Mouse (Mus musculus): Measurements from ENCODE around the gene Nell2. TPM values are rescaled to one million over a fixed set of nuclear protein-coding genes. Genes with fewer than 3 reads are reported as not detected.

Gene Nell2
- polyA plus RNA-seq, 1 experiment from 2014 or later = 35.8 TPM

GRCm38 (mm10) chr15:95100133-95100532, 428.2 kb downstream of the Nell2 start:
- Histone ChIP-seq H3K4me3 (no peak overlapping the region), H3K27me3 (ENCODE audit: poor library complexity, severe bottlenecking) (no peaks in the 10 kb centered on the region), H3K9me3 (no peaks in the 10 kb centered on the region), H3K36me3 (replicated peaks) (no peaks in the 10 kb centered on the region), H3K4me1 (no peaks in the 10 kb centered on the region), H3K27ac (no peak overlapping the region)
- no peak for DNase-seq (ENCODE audit: extremely low spot score, low spot score)
- 91% methylated on average over 7 of the region's 7 CpGs for WGBS

- no peak overlapping the region for H3K27ac ChIP-seq
- H3K4me1 ChIP-seq = no peaks in the 10 kb centered on the region
- no peak for DNase-seq (ENCODE audit: extremely low spot score, low spot score)
- no peaks in the 10 kb centered on the region for H3K27me3 ChIP-seq (ENCODE audit: poor library complexity, severe bottlenecking)
- H3K4me3 ChIP-seq = no peak overlapping the region
- H3K36me3 ChIP-seq (replicated peaks) = no peaks in the 10 kb centered on the region
- WGBS = 89% methylated on average over 7 of the region's 7 CpGs
- no peaks in the 10 kb centered on the region for H3K9me3 ChIP-seq
Measured at GRCm38 (mm10) chr15:95085962-95086361, 442.4 kb downstream of the Nell2 start.

GRCm38 (mm10) chr15:95081654-95082053, 446.7 kb downstream of the Nell2 start:
- H3K36me3 ChIP-seq (replicated peaks) = no peaks in the 10 kb centered on the region
- H3K9me3 ChIP-seq = no peaks in the 10 kb centered on the region
- DNase-seq (ENCODE audit: extremely low spot score, low spot score) = no peak
- no peak overlapping the region for H3K27ac ChIP-seq
- no peak overlapping the region for H3K4me3 ChIP-seq
- H3K4me1 ChIP-seq = no peaks in the 10 kb centered on the region
- 92% methylated on average over 11 of the region's 11 CpGs for WGBS
- no peaks in the 10 kb centered on the region for H3K27me3 ChIP-seq (ENCODE audit: poor library complexity, severe bottlenecking)

- 92% methylated on average over 12 of the region's 12 CpGs for WGBS
- no peaks in the 10 kb centered on the region for H3K4me1 ChIP-seq
- H3K36me3 ChIP-seq (replicated peaks) = no peaks in the 10 kb centered on the region
- H3K27me3 ChIP-seq (ENCODE audit: poor library complexity, severe bottlenecking) = no peaks in the 10 kb centered on the region
- no peaks in the 10 kb centered on the region for H3K9me3 ChIP-seq
- no peak overlapping the region for H3K27ac ChIP-seq
- no peak for DNase-seq (ENCODE audit: extremely low spot score, low spot score)
- no peak overlapping the region for H3K4me3 ChIP-seq
Measured at GRCm38 (mm10) chr15:95075356-95075755, 453.0 kb downstream of the Nell2 start.

- no peak for DNase-seq (ENCODE audit: extremely low spot score, low spot score)
- H3K27me3 ChIP-seq (ENCODE audit: poor library complexity, severe bottlenecking) = no peaks in the 10 kb centered on the region
- H3K4me1 ChIP-seq = no peaks in the 10 kb centered on the region; the same call in 1 of the 2 replicates
- H3K36me3 ChIP-seq (replicated peaks) = no peaks in the 10 kb centered on the region
- no peaks in the 10 kb centered on the region for H3K9me3 ChIP-seq
- H3K27ac ChIP-seq = no peak overlapping the region
- no peak overlapping the region for H3K4me3 ChIP-seq
- WGBS = 93% methylated on average over 7 of the region's 7 CpGs
Measured at GRCm38 (mm10) chr15:95070881-95071280, 457.5 kb downstream of the Nell2 start.

GRCm38 (mm10) chr15:95068799-95069198, 459.6 kb downstream of the Nell2 start:
- Histone ChIP-seq H3K4me3 (no peak overlapping the region), H3K27ac (no peak overlapping the region), H3K9me3 (no peaks in the 10 kb centered on the region), H3K27me3 (ENCODE audit: poor library complexity, severe bottlenecking) (no peaks in the 10 kb centered on the region), H3K4me1 (peaks cover 4% of the 10 kb centered on the region; the same call in 1 of the 2 replicates), H3K36me3 (replicated peaks) (no peaks in the 10 kb centered on the region)
- 86% methylated on average over 1 of the region's 1 CpGs for WGBS
- no peak for DNase-seq (ENCODE audit: extremely low spot score, low spot score)

GRCm38 (mm10) chr15:95068023-95068422, 460.3 kb downstream of the Nell2 start:
- DNase-seq (ENCODE audit: extremely low spot score, low spot score) = no peak
- Histone ChIP-seq H3K4me3 (no peak overlapping the region), H3K27ac (no peak overlapping the region), H3K36me3 (replicated peaks) (no peaks in the 10 kb centered on the region), H3K27me3 (ENCODE audit: poor library complexity, severe bottlenecking) (no peaks in the 10 kb centered on the region), H3K4me1 (peaks cover 4% of the 10 kb centered on the region; the same call in 1 of the 2 replicates), H3K9me3 (no peaks in the 10 kb centered on the region)
- 91% methylated on average over 1 of the region's 1 CpGs for WGBS

GRCm38 (mm10) chr15:95055081-95055650, 473.2 kb downstream of the Nell2 start:
- Histone ChIP-seq H3K9me3 (no peaks in the 10 kb centered on the region), H3K4me3 (no peak overlapping the region), H3K27me3 (ENCODE audit: poor library complexity, severe bottlenecking) (no peaks in the 10 kb centered on the region), H3K4me1 (no peaks in the 10 kb centered on the region), H3K27ac (no peak overlapping the region), H3K36me3 (replicated peaks) (no peaks in the 10 kb centered on the region)
- WGBS = 68% methylated on average over 8 of the region's 8 CpGs
- DNase-seq (ENCODE audit: extremely low spot score, low spot score) = no peak

GRCm38 (mm10) chr15:95049171-95049729, 479.1 kb downstream of the Nell2 start:
- H3K27ac ChIP-seq = no peak overlapping the region
- DNase-seq (ENCODE audit: extremely low spot score, low spot score) = no peak
- no peaks in the 10 kb centered on the region for H3K36me3 ChIP-seq (replicated peaks)
- WGBS = 77% methylated on average over 6 of the region's 6 CpGs
- H3K9me3 ChIP-seq = no peaks in the 10 kb centered on the region
- H3K4me3 ChIP-seq = no peak overlapping the region
- H3K27me3 ChIP-seq (ENCODE audit: poor library complexity, severe bottlenecking) = no peaks in the 10 kb centered on the region
- H3K4me1 ChIP-seq = no peaks in the 10 kb centered on the region

- 92% methylated on average over 2 of the region's 2 CpGs for WGBS
- Histone ChIP-seq H3K9me3 (no peaks in the 10 kb centered on the region), H3K4me3 (no peak overlapping the region), H3K36me3 (replicated peaks) (no peaks in the 10 kb centered on the region), H3K27ac (no peak overlapping the region), H3K27me3 (ENCODE audit: poor library complexity, severe bottlenecking) (no peaks in the 10 kb centered on the region), H3K4me1 (no peaks in the 10 kb centered on the region)
- no peak for DNase-seq (ENCODE audit: extremely low spot score, low spot score)
Measured at GRCm38 (mm10) chr15:95047486-95047885, 480.9 kb downstream of the Nell2 start.

- H3K4me3 ChIP-seq = no peak overlapping the region
- no peaks in the 10 kb centered on the region for H3K9me3 ChIP-seq
- no peaks in the 10 kb centered on the region for H3K36me3 ChIP-seq (replicated peaks)
- H3K27ac ChIP-seq = no peak overlapping the region
- no peak for DNase-seq (ENCODE audit: extremely low spot score, low spot score)
- WGBS = 93% methylated on average over 8 of the region's 8 CpGs
- H3K4me1 ChIP-seq = peaks cover 4% of the 10 kb centered on the region; the same call in 1 of the 2 replicates
- no peaks in the 10 kb centered on the region for H3K27me3 ChIP-seq (ENCODE audit: poor library complexity, severe bottlenecking)
Measured at GRCm38 (mm10) chr15:95044011-95044410, 484.3 kb downstream of the Nell2 start.

GRCm38 (mm10) chr15:95042437-95042836, 485.9 kb downstream of the Nell2 start:
- Histone ChIP-seq H3K27me3 (ENCODE audit: poor library complexity, severe bottlenecking) (no peaks in the 10 kb centered on the region), H3K27ac (no peak overlapping the region), H3K4me1 (peaks cover 4% of the 10 kb centered on the region; the same call in 1 of the 2 replicates), H3K4me3 (no peak overlapping the region), H3K9me3 (no peaks in the 10 kb centered on the region), H3K36me3 (replicated peaks) (no peaks in the 10 kb centered on the region)
- DNase-seq (ENCODE audit: extremely low spot score, low spot score) = no peak
- 82% methylated on average over 9 of the region's 9 CpGs for WGBS

- 79% methylated on average over 5 of the region's 5 CpGs for WGBS
- DNase-seq (ENCODE audit: extremely low spot score, low spot score) = no peak
- no peak overlapping the region for H3K27ac ChIP-seq
Measured at GRCm38 (mm10) chr15:95029487-95029875, 498.9 kb downstream of the Nell2 start.

More at GRCm38 (mm10) chr15:95029487-95029875, 498.9 kb downstream of the Nell2 start:
- Histone ChIP-seq H3K27me3 (ENCODE audit: poor library complexity, severe bottlenecking) (no peaks in the 10 kb centered on the region), H3K4me1 (peaks cover 6% of the 10 kb centered on the region; the same call in 1 of the 2 replicates), H3K4me3 (no peak overlapping the region), H3K36me3 (replicated peaks) (no peaks in the 10 kb centered on the region), H3K9me3 (no peaks in the 10 kb centered on the region)
